Mouse (Mus musculus) G1E-ER4 (cell line): ENCODE measurements around the gene Kcnd3. TPM values are rescaled to one million over a fixed set of nuclear protein-coding genes. Genes with fewer than 3 reads are reported as not detected.

Experiments
- GATA1 ChIP-seq: IDR thresholded peaks from one replicate; pipeline ENCODE4 v1.8.0; 2012; ENCODE audit warnings: low read length, inconsistent platforms
- polyA plus RNA-seq: library from polyadenylated mRNA; stranded (reverse); fragments of >175 nt; gene quantifications from 2 replicates; pipeline ENCODE4 v1.2.3, GENCODE M21; 2012

The Kcnd3 gene
- polyA plus RNA-seq, 1 experiment: not detected

DNA sequence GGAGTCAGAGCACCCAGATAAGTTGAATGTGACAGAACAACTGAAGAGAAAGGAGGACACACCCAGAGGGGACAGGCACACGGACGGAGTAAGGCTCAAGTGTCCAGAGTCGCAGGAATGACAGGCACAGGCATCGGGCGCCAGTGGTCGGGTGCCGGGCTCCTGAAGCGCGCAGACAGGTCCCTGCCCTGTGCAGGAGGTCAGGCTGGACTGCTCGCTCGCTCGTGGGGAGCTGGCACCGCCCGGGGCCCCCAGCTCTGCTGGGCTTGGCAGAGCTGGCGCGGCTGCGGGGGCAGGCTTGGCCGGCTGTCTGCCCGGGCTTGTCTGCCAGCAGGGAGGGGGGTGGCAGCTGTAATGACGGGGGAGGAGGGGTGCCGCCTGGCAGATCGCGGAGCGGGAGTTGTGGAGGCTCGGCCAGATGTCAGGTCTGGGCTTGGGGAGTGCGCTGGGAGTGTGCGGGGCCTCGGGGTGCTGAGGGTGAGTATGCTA is 253.0 kb downstream of the Kcnd3 start:
- TF ChIP-seq GATA1: no peak

DNA sequence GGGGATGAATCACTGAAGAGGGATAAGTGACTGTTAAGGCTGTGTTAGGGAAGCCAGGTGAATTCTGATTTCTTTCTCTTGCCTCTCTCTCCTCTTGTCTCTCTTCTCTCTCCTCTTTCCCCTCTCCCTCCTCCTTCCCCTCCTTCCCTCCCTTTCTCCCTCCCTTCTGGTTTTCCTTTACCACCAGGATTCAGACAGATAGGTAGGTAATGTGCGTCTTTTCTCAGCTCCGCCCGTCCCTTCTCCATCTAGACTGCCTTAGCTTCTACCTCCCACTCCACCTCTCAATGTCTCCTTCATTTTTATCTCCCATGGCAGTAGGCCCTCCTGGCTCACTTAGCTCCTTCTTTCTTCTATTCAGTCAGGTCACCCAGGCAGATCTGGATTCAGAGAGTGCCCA is 253.4 kb downstream of the Kcnd3 start:
- no peak for TF ChIP-seq GATA1

DNA sequence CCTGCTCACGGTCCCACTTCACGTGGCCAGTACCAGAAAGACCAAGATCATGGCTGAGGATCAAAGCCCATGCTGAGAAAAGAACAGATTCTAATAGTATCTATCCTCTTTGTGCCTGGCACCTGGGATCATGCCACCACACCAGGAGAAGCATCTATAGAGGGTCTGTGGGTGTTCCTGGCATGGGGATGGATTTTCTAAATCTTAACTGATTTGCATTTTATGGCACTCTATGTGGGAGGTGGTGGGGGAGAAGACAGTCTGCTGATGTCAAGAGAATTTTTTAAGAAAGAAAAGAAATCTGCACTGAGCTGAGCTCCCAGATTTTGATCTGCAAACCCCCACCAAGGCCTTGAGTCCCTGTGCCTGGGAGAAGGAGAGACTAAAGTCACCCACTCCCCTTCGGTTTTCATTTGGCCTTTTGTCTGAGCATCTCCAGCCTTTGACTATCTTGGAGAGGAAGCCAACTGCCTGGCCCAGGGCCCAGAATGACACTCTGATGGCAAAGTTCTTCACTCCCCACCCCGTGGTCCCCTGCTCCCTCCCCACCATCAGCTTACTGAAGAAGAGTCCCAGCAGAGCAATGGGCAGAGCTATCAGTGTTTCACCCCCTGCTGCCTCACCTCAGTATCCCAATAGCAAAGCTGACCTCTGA is 254.4 kb downstream of the Kcnd3 start:
- no peak for TF ChIP-seq GATA1

DNA sequence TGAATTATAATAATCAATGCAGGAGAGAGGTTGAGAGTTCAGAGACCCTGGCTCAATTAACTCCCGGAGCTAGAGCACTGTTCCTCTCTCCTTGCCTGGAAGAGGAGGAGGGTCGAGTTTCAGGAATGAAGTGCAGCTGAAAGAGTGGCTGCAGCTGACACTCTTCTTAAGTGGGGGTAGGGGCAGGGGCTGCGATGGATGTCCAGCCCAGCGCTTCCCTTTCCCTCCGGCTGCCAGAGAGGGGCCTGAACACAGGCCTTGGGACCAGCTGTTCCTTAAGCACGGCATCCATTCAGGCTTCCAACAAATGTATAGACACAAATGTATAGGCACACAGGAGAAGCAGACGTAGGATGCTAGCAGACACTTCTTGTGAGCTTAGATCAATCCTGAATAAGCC is 255.5 kb downstream of the Kcnd3 start:
- no peak for TF ChIP-seq GATA1

DNA sequence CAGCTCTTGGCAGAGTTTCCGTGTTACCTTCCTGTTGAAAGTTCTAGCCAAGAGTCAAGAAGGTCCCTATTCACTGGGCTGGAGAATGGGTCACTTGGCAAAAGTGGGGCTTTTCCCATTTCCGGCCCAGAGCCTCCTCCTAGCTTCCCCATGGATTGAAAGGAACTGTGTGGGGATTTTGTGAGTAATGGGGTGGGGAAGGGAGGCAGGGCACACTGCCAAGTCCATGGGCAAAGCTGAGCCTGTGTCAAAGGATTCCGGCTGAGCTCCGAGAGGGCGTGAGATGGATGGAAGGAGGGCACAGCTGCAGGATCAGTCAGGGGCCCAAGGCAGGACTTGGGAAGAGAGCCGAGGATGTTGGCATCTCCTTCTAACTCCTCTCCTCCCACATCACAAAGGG is 258.1 kb downstream of the Kcnd3 start:
- no peak for TF ChIP-seq GATA1

DNA sequence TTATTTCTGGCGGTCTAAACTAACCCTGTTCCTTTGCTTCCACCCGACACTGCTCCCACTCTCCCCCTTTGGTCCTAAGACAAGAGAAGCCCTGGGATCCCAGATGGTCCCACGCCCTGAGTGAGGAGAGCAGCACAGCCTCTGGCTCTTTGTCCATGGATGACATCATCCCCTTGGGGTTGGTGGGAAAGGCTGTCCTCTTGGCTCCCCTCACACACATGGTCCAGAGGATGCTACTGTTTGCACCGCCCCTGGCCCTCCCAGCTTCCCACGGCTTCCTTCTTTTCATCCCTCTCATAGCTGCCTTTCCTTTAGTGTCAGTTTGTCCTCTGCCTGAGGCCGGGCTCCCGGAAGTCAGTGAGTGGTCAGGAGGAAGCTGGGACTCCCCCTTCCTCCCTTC is 259.6 kb downstream of the Kcnd3 start:
- no peak for TF ChIP-seq GATA1

DNA sequence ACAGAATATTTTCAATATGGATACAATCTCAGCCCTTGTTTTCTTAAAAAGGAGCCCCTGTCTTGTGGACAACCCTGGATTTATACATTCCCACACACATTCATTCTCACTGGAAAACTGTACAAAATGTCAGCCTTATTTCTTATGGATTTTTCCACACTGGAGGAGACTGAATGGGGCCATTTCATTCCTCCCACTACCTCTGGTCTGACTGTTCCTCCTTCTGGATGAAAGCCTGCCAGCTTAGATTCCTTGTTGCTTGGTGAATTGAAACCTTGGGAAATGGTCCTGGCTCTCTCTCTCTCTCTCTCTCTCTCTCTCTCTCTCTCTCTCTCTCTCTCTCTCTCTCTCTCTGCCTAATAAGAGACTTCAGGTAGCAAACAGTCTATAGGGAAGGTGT is 260.7 kb downstream of the Kcnd3 start:
- TF ChIP-seq GATA1: no peak

DNA sequence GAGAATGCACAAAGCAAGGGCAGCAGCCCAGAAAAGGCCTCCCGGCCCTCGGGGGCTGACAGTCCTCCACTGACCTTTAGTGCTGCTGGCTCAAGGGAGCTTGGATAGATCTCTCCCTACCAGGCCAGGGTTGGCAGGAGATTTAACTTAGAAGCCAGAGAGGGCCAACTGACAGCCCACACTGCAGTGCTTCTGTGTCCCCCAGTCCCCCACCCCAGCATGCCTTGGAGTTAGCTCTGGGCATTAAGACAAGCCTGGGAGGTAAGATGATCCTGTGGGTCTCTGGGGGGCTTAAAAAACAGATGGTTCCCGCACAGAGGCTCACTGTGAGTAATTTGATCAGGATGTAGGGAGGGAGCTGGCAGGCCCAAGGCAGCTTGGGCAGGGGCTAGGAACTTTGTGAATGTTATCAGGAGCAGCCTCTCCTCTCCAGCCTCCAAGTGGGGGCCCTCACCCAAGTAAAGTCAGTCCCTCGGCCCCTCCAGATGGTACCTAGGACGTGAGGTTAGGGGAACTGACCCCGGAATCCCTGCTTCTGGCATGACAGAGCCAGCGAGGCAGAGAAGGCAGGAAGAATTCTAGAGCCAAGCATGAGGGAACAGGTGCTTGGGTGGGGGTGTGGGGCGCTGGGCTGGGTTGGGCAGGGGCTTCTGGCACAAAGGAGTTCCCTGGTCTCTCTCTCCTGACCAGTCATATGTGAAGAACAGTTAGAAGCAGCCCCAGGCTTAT is 262.1 kb downstream of the Kcnd3 start:
- TF ChIP-seq GATA1: no peak

DNA sequence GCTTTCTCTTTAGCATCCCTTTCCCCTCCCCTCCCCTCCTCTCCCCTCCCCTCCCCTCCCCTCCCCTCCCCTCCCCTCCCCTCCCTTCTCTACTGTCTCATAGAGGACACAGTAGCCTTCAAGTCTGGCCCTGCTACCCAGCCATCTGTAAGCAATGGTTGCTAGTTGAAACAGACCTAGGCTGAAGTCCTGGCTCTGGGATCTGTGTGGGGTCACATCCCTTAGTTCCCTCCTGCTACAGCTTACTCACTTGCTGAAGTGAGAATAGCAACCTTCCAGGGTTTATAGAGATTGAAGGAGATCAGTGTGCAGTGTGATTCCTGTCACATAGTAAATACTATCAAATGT is 262.7 kb downstream of the Kcnd3 start:
- no peak for TF ChIP-seq GATA1

DNA sequence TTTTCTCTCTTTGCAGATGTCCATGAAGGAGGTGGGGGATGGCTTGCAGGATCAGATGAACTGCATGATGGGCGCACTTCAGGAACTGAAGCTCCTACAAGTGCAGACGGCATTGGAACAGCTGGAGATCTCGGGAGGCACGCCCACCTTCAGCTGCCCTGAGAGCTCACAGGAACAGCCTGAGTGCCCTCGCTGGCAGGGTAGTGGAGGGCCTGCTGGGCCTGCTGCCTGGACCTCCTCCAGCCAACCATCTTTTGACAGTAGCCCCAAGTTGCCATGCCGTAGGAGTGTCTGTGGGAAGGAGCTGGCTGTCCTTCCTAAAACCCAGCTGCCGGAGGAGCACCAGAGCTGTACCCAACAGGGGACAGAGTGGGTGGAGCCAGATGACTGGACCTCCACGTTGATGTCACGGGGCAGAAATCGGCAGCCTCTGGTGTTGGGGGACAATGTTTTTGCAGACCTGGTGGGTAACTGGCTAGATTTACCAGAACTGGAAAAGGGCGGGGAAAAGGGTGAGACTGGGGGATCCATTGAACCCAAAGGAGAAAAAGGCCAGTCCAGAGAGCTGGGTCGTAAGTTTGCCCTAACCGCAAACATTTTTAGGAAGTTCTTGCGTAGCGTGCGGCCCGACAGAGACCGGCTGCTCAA is 264.3 kb downstream of the Kcnd3 start:
- TF ChIP-seq GATA1: no peak

DNA sequence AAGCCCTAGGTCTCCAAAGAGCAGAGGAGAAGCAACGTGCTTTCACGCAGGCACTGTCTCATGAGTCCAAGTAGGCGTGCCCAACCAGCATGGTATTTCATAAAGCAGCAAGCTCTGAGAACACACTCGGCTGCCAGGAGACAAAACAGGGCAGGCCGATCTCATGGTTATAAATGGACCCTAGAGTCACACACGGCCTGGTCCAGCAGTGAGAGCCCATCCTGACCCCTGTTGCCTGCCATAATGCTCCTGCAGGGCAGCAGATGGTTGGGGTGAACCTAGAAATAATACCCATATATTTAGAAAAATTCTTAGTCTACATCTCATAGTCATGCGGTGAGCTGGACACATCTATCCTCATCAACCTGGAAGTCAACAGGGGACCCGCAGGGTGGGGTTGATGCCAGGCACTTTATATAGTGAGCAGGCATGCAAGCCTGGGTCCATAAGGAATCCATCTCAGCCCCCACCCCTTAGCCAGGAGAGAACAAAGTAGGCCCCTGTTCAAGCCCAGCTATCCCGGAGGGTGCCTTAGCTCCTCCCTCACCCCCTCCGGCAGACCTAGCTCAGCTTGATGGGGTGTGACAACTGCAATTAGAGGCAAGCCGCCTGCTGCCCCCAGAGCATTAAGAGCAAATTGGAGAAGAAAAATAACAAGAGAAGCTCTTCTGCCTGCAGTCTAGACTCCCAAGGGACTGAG is 265.9 kb downstream of the Kcnd3 start:
- TF ChIP-seq GATA1: no peak

DNA sequence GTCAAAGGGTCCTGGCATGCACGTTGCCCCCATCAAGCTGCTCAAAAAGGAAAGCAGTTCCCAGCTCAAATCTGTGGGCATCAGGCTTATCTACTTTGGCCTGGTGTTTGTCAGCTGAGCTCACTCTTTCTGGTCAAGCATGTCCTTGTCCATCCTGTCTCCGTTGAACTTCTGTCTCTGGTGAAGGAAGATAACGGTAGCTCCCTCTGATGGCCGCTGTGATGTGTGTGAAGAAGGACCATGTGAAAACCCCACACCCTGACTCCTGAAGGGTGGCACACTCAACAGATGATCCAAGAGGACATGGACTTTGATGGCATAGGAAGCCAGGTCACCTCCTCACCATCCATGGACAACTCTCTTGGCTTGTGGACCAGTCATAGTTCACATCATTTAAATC is 266.6 kb downstream of the Kcnd3 start:
- no peak for TF ChIP-seq GATA1

DNA sequence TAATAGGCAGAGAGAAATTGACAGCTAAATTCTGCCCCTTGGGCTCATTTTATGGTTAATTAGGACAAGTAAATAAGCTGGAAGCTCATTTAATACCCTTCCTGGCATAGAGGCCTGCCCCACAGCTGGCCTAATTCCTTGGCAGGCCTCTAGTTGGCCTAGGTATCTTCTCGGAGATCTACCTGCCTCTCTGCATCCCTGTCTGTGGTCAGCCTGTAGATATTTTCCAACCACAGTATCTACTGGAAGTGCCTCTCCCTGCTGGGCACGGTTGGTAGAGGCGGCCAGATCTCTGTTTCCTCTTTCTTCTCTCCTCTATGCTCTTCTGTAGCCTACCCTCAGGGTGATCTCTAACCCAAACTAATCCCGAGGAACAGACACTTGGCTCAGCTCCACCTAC is 267.8 kb downstream of the Kcnd3 start:
- no peak for TF ChIP-seq GATA1

DNA sequence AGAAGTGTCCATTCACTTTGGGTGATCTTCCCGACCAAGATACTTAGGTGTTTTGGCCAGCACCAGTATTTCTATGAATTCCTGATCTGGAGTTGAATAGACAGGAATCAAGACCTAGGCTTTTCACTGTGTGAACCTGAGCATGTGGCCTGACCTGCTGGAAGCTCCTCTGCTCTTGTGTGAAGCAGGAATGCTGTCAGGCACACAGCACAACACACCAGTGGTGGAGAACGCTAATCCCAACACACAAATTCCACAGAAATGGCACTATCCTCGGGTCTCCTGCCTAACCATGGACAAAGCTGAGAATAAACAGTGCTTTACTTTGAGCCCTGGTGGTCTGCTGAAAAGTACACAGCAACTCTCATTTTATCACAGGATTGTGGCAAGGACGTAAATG is 268.4 kb downstream of the Kcnd3 start:
- no peak for TF ChIP-seq GATA1

DNA sequence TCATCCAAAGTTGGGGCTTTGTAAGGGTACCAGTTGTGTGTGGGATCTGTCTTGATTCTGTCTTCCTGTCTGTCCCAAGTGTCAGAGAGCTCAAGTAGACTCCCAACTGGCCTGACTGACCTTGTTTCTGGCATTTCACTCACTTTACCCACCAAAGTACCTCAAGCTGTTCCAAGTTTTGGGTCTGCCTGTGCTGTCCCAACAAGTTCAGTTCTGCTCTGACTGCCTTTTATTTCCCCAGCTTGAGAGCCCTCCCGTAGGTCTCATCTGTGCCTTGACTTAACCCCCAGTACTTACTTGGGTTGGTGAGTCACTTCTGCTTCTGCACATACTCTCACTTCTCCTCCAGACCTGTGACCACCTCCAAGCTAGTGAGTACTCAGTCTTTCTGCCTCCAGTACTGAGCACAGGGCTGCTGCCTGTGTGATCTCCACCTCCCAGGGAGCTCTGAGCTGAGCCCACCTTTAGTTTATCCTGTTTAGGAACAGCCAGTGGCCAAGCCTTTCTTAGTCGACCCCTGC is 269.6 kb downstream of the Kcnd3 start:
- no peak for TF ChIP-seq GATA1

DNA sequence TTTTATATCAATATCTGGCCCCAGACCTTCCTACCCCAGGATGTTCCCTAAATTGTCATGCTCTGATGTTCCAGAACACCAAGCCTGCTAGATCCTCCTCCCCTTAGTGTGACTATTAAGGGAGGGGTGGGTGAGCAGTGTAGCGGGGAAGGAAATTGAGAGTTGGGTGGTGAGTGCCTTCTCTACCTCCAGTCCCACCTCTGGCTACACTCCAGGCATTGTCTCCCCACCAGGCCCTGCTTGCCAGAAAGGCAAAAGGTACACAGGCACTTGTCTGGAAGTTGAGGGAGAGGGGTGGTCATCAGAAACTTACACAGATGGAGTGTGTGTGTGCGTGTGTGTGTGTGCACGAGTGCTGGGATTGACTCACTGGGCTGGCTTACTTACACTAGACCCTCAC is 270.4 kb downstream of the Kcnd3 start:
- no peak for TF ChIP-seq GATA1

Other genes with a start within 250 kb of the Kcnd3 start
- 12.6 and 21.5 TPM in 2 replicates for gene Ddx20, start 235.2 kb downstream of the Kcnd3 start, polyA plus RNA-seq